Mouse (Mus musculus) urinary bladder, postnatal 14 days (tissue): ENCODE measurements around the gene Spic.
A peak's percentile ranks its signal among the peaks of the same experiment; 100 is the strongest.
"Not testable (repeated sequence)": the region's sequence is repeated elsewhere in the genome, so short reads cannot be mapped to it uniquely, and the experiment has no call there.

Experiments
- DNase-seq: peaks from one replicate; pipeline ENCODE4 v3.0.0; 2021; ENCODE audit warnings: low spot score

Spic gene

DNA sequence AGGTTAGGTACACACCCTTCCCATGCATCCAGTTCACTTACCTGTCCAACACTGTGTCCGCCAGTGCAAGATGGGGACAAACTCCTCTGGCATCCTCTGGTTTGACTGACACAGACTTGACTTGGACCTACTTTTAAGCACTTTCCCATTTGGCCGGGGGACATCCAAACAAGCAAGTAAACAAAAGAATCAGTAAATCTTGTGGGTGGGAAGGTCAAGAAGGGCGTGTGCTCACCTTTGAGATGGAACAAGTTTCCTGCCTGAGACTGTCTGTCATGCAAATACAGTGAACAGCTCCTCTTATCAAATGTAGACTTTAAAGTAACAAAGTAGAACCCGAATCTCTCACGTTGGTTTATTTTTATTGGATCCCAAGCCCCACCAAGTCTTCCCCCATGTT, at the start of gene Spic:
Gene Spic, minus strand, starts transcription at position 91 of the 400 bp plus-strand sequence.
- no peak for DNase-seq

DNA sequence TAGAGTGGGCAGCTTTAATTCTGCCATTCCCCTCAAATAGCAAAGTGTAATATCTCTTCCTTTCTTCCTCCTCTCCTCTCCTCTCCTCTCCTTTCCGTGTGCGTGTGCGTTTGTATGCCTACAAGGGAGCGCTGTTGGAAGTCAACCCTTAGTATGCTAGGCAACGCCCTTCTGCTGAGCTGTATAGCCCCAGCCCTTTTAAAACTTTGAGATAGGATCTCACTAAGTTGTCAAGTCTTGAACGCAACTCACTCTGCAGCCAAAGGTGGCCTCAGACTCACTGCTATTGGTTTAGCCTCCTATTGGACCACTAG, 47.5 kb upstream of the Spic start:
- DNase-seq, result no peak

DNA sequence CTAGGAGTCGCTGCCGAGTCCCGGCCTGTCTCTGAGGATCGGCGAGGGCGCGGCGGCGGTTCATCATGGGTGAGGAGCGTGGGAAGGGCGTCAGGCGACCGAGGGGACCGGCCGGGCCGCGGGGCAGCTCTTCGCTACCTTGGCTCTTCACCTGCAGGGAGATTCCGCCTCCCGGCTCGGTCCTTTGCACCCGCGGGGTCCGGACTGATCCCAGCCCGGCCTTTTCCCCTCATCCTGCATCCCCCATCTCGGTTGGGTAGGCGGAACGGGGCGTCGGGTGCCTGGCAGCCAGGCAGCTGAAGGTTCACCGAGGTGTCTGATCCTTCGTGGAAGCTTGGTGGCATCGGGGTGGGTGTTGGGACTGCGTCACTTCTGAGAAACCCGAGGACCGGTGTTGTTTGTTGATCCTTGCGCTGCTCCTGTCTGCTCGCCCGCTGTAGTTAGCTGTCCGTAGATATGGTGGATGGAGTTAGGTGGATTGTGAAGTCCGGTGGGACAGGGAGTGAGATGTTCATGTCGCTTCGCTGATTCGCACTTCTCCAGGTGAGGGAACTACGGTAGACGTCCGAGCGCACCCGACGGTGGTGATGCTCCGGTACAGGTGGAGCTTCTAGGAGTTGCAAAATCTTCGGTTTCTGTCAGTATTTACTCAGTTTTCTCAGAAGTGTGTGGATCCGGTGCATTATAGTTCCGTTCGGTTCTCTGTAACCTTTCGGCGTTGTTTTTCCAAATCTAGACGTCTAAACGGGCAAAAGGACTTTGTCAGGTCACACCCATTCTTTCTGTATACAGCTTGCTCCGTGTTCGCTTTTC, 46.9 kb upstream of the Spic start:
- no peak for DNase-seq

DNA sequence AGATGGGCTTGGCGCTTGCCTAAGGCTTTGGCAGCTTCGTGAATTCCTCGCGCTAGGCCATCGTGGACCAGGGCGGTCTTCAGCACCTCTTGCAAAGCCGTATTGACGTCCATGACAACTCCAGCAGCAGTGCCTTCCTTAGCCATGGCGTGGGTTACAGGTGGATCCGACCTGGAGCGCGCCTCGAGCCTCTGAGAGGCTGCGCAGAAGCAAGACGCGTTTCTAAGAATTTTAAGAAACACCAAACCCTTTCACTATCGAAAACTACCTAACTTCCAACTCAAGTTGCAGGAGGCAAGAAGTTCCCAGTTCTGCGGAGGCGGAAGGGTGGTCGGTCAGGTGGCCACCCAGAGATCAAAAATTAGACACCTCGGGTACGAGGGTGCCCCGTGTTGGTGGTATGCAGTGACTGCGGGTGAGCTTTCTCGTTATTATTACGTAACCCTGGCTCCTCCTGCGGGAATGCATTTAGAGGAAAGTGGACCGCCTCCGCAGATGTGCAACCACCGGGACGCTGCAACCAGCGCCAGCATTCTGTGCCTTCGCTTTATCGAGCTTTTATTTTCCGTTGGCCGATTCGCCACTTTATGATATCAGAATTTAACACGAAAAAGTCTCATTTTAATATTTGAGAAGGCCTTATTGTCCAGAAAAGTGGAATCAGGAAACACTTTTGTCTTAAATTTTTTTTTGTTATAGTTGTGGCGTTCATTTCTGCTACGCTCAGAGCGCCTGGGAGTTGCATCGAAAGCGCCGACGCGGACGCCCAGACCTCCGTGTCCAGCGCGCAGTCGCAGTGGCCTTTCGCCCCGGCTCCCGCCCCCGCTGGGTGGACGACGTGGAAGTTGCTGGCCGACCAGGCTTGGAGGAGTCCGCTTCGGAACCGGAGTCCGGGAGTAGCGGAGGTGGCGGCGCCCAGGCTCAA, 46.0 kb upstream of the Spic start, which contains the start of gene Arl1:
Gene Arl1, plus strand, starts transcription at position 288 of the 925 bp plus-strand sequence.
- DNase-seq, result peak; percentile 94

DNA sequence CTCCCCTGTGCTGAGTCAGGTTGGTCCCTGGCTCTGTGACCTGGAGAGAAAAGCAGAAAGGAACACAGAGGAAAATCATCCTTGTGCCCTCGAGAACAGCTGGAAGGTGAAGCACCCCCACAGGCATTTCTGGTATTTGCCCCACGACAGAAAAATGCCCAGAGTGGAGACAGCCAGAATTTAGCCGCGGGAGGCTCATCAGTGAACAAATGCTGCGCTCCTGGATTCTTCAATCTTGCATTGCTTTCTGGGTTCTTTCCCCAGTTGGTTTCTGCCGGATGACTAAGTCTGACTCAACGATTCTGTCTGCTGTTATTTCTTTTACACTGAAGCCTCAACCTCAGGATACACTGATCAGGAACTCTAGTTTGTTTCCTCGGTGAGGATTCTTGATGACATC, 43.4 kb upstream of the Spic start:
- no peak for DNase-seq

DNA sequence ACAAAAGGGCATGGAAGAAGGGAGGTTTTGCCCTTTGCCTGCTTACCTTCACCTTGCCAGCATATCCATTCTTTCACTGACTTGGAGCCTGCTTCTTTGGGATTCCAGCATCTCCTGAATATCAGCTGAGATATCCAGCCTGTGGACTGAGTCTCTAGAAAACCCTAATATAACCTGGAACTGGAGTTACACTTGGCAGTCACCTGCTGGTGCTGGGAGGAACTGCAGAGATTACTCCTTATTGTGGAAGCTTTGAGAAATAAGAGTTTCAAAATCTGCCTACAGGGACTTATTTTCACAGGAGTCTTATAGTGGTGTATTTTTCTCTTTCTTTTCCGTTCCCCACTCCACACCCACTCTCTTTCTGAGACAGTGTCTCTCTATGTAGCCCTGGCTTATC, 42.3 kb upstream of the Spic start:
- DNase-seq, result peak; percentile 45

DNA sequence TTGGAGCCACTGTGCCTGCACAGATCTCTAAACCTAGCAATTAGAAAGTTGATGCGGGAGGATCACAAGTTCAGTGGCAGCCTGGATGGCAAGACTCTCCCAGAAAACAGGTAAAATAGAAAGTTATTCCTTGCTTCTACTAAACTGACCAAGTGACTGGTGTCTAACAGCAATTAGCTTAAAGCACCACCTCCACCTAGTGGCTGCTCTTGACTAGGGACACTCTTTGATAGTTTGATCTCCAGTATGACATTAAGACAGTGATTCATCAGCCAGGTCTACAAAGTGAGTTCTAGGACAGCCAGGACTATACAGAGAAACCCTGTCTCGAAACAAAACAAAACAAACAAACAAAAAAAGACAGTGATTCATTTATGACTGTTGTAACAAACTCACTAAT, 40.5 kb upstream of the Spic start:
- DNase-seq, result peak; percentile 23

DNA sequence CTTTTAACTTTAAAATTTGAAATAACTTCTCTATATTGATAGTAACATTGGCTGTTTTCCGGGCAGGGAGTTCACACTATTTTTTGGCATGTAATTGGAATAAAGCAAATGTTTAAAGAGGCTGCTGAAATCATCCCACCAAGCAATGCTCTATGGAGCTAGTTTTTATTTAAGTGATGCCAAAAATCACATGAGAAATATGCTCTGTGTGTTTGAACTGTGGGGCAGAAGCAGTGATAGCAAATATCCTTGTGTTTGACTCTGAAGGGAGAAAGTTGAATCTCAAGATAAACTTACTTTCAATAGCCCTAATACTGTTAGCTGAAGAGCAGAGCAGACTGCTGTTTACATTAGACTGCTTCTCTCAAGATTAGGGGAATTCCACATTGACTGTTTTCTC, 34.8 kb upstream of the Spic start:
- no peak for DNase-seq

DNA sequence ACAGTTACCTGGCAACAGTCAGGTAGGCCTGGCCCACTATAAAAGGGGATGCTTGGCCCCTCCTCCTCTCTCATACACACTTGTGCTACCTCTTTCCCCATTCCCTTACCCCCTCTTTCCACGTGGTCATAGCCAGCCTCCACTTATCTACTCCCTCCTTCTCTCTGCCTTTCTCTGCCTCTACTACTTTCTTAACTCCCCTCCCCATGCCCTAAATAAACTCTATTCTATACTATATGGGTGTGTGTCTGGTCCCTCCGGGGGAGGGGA, 32.9 kb upstream of the Spic start:
- no peak for DNase-seq

DNA sequence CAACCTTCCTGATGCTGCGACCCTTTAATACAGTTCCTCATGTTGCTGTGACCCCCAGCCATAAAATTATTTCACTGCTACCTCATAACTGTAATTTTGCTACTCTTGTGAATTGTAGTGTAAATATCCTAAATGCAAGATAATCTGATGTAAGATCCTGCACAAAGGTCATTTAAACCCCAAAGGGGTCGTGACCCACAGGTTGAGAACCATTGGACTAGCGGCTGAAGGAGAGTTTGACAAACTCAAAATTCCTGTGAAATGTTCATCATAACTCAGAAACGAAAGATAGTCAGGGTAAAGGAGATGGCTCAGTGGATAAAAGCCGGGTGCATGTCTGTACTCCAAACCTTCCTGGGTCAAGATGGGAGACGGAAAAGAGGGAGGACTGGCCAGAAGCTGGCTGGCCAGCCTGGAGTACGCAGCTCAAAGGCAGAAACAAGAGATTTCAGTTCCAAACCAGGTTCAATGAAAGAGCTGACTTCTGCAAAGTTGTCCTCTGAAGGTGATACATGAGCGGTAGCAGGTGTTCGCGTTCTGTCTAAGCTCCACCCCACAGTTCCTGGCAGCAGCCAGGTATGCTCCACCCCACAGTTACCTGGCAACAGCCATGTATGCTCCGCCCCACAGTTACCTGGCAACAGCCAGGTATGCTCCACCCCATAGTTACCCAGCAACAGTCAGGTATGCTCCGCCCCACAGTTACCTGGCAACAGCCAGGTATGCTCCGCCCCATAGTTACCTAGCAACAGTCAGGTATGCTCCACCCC, 32.4 kb upstream of the Spic start:
- no peak for DNase-seq

DNA sequence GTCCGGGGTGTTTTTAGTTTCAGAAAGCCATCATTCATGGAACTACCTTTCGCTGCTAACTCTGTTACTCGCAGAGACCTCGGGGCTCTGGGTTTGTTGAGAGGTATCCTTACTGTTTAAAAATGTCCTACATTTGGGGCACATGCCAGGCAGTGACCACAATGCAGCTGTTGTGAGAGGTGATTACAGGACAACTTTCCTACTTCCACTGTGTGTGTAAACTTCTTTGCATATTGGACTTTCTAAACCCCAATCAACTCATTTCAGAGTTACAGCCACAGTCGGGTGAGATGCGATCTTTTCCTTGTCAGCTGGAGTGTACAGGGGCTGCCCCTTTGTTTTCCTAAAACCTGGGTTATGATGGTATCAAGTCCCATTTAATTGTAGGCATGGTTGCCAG, 30.8 kb upstream of the Spic start:
- no peak for DNase-seq

DNA sequence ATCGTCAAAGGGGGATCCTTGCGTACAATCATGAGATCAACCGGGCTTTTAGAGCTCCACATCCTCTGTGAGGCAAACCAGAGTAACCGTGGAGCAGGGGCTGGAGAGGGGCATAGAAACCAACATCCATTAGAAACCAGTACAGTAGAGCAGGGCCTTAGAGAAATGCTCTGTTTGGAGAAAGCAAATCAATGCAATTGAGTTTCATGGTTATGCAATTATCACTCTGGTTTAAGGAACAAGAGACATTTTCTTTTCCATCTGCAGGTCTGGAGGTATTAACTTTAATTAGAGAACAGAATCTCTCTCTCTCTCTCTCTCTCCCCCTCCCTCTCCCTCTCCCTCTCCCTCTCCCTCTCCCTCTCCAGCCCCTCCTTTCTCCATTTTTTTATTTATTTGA, 29.9 kb upstream of the Spic start:
- no peak for DNase-seq

DNA sequence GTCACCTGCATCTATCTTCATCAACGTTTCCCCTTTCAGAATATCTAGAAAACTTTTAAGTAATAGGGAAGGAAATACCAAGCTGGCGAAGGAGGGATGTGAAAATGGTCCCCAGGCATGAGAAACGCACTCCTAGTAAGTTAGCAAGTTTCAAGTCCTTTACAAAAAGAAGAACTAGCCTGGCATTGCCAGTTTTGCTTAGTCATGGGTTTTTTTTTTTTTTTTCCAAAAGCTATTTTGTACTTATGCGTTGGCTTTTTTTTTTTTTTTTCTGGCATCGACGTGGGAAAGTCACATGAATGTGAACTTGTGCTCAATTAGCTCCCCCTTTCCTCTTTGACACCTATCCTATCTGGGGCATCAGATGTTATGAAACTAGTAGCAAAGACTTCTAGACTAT, 27.5 kb upstream of the Spic start:
- no peak for DNase-seq

DNA sequence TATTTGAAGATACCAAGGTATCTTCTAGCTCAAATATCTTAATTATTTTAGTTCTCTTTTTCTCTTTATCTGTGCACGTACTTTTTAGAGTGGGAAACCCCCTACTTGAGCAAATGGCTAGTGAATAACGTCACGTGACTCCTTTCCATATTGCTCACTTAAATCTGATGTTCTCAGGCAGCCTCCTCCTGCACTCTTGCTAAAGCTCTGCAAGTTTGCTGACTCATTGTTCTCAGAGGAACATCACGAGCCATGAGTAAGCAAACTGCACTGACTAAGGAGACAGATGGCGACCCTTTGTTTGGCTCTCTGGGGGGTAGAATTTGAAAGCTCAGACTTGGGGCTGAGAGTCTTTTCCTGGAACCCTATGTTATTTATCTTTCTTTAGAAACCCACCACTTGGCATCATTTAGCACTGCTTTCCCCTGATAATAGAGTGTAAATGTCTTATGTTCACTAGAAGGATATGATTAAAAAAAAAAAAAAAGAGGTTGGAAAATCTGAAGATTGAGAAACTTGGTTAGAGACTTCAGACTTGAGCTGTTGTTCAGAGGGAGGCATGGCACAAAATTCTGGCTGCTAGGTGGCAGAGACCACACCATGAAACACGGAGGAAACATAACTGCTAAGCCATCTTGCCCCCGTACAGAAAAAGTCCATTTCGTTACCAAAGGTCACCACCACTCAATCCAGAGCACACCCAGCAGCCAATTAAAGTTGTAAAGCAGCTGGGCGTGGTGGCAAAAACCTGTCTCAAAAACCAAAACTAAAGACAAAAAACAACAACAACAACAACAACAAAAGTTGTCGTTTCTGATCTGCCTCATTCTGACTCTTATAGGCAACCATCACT, 24.1 kb upstream of the Spic start:
- DNase-seq, result no peak

DNA sequence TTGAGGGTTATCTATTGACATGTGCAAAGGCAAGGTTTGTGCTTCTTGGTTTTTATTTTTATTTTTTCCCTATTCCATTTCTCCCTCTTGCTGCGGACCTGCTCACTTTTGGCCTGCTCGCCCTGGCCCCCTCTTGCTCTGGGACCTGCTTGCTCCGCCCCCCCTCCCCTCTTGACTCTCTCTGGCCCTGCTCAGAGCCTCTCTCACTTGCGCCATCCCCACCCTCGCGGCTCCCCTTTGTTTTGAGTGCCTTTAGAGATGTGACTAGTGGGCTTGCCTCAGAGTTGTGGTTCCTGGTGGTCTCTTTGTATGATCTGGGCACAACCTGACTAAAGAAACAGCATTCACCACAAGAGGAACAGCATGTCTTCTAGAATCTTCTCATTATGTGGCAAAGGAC, 16.1 kb upstream of the Spic start:
- DNase-seq, result no peak

DNA sequence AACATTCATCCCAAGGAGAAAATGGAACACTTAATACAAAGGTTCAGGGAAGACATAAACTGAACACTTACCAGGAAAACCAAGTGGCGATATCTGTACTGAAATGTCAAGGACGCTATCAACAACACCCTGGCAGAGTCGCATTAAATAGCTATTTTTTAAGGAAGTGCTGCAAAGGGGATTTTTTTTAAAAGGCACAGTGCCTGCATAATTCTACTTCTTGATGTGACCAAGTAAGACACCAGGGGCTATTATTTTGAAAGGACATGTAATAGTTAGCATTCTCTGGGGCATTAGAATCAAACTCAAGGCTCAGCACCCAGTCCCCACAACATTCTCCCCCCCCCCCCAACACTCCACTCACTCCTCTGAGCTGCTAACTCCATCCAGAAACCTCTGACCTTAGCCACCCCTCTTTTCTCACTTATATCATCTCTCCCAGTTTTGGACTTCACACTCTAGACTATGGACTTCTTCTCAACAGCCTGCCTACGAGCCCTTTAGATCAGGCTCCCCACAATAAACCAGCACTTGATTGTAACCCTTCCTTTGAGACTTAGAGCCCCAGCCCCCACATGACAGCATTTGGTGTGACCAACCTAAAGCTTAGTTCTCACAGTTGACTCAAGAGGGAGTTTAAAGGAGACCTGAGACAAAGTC, 1.8 kb downstream of the Spic start:
- no peak for DNase-seq

DNA sequence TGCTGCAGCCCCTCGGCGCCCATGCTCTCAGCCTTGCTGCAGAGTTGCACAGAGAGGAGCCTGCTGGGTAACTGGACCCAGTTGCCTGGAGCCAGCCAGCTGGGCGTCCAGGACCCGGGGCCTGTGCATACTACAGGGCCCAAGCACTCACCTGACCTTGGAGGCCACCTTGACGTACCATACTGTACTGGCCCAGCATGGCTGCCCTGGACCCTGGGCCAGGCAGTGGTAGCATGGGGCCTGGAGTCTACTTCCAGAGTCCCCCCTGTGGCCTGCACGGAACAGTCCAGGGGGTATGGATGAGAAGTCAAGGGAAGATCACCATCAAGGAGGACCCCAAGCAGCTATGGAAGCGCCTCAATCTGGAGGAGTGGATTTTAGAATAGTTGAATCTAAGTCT, 12.0 kb downstream of the Spic start:
- no peak for DNase-seq

DNA sequence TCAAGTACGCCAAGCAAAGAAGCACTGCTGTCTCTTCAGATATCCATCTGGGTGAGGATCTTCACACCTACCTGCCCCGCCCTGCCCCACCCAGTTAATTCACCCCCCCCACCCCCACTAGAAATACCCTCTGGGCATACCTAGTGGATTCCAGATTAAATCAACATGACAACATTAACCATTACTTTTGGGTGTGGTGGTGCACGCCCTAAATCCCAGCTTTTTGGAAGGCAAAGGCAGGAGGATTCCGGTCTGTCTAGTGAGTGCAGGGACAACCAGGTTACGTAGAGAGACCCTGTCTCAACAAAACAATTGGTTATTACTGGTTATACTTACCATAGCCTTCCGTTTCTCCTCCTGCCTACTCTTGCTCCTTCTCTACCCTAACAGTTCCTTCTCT, 12.7 kb downstream of the Spic start:
- DNase-seq, result no peak

DNA sequence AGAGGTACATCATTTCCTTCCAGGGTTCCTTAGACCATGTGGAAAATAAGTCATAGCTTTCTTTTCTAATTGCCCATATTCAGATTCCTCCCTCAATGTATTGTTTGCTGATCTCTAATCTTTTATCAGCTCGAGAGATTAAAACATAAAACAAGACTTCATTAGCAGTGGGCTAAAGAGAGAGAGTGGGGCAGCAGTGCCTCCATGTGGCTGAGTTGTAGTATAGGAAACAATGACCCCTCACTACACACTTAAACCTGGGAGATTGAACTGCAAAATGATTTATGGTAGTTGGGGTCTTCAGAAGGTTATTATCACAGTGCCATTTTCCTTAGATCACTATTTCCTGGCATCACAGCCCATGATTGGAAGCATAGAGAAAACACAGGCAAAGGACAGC, 15.1 kb downstream of the Spic start:
- no peak for DNase-seq

DNA sequence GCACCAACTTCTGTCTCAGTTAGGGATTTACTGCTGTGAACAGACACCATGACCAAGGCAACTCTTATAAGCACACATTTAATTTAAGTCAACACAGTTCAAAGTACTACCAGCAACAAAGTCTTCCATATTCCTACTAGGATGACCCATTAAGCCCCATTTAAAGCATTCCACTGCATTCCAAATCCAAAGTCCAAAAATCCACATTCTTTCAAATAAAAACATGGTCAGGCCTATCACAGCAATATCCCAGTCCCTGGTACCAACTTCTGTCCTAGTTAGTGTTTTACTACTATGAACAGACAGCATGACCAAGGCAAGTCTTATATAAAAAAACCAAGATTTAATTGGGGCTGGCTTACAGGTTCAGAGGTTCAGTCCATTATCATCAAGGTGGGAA, 21.0 kb downstream of the Spic start:
- not testable (repeated sequence) for DNase-seq

DNA sequence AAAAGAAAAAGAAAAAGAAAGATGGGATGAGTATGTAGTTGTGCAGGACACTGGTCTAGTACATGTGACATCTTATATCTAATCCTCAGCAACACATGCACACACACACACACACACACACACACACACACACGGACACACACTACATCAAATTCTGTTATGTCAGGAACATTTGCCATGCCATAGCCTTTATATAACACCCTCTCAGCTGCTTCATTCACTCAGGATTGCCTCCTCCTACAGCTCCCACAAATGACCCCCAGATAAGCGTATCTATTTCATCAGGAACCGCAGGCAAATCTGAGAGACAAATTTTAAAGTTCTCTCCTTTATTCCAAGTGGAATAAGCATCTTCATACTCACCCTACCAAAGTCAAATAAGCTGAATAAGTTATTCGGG, 25.9 kb downstream of the Spic start:
- DNase-seq, result no peak
